Mouse (Mus musculus) CH12.LX (cell line): ENCODE measurements around the gene Marveld3.

Source experiments
- CTCF ChIP-seq, 2 experiments: IDR thresholded peaks in 1 of 2; conservative IDR thresholded peaks in 1 of 2; 2 replicates each; pipeline ENCODE4 v1.5.1; 2011 to 2012; ENCODE audit warnings: low read depth in 2 of 2, low read length in 2 of 2, improper control_type of control experiment in 1 of 2, inconsistent platforms in 1 of 2, mild to moderate bottlenecking in 1 of 2, moderate library complexity in 1 of 2
- EP300 ChIP-seq: IDR thresholded peaks from 2 replicates; pipeline ENCODE4 v1.6.1; 2011; ENCODE audit warnings: low read length, improper control_type of control experiment
- NRF1 ChIP-seq: IDR thresholded peaks from 2 replicates; pipeline ENCODE4 v1.6.1; 2014; ENCODE audit warnings: low read depth, mild to moderate bottlenecking, inconsistent platforms, low read length, improper control_type of control experiment, moderate library complexity
- RCOR1 ChIP-seq: conservative IDR thresholded peaks from 2 replicates; pipeline ENCODE4 v1.6.1; 2012; ENCODE audit warnings: low read depth, mild to moderate bottlenecking, inconsistent platforms, low read length, improper control_type of control experiment
- SMC3 ChIP-seq: IDR thresholded peaks from 2 replicates; pipeline ENCODE4 v1.6.1; 2011; ENCODE audit warnings: low read depth, low read length, improper control_type of control experiment
- USF1 ChIP-seq: IDR thresholded peaks from 2 replicates; pipeline ENCODE4 v1.6.1; 2014; ENCODE audit warnings: low read depth, mild to moderate bottlenecking, inconsistent platforms, low read length, improper control_type of control experiment

- TF ChIP-seq USF1, result no peak
- no peak for TF ChIP-seq EP300
- TF ChIP-seq CTCF (conservative IDR thresholded peaks at IDR 0.05 in 1 of 2, IDR thresholded peaks at IDR 0.05 in 1 of 2; ENCODE audit: low read depth in 2 of 2, low read length in 2 of 2), result no peak
- TF ChIP-seq SMC3, result no peak
- TF ChIP-seq RCOR1, result no peak
- TF ChIP-seq NRF1, result no peak
Measured at GRCm38 (mm10) chr8:109945153-109945632, 16.8 kb downstream of the Marveld3 start.
